Mouse (Mus musculus) testis, adult 2 months (tissue): ENCODE data around the gene Kremen1. TPM values are rescaled to one million over a fixed set of nuclear protein-coding genes. Genes with fewer than 3 reads are reported as not detected.

Experiments used
- H3K27ac ChIP-seq: fragments of 200-500 bp; 2 replicates; pipeline ENCODE4 v1.5.1; 2012; ENCODE audit warnings: low read depth, low read length; ENCODE audit not compliant: control insufficient read depth, insufficient read depth
- H3K27me3 ChIP-seq: fragments of 200-500 bp; 2 replicates; pipeline ENCODE4 v1.6.1; 2012; ENCODE audit warnings: mild to moderate bottlenecking, low read length, moderate library complexity; ENCODE audit not compliant: control insufficient read depth, insufficient read depth
- H3K36me3 ChIP-seq: fragments of 200-500 bp; 2 replicates; pipeline ENCODE4 v1.6.1; 2012; ENCODE audit warnings: mild to moderate bottlenecking, low read length; ENCODE audit not compliant: control insufficient read depth, insufficient read depth
- H3K4me1 ChIP-seq: fragments of 200-500 bp; 2 replicates; pipeline ENCODE4 v1.6.1; 2012; ENCODE audit warnings: low read length; ENCODE audit not compliant: control insufficient read depth, insufficient read depth
- H3K4me3 ChIP-seq: fragments of 200-500 bp; 2 replicates; pipeline ENCODE4 v1.5.1; 2012; ENCODE audit warnings: low read depth, mild to moderate bottlenecking, low read length, moderate library complexity, mixed read lengths; ENCODE audit not compliant: control insufficient read depth
- CTCF ChIP-seq: fragments of 200-500 bp; IDR thresholded peaks from 2 replicates; pipeline ENCODE4 v1.5.1; 2012; ENCODE audit warnings: low read depth, mild to moderate bottlenecking, inconsistent platforms, low read length, moderate library complexity; ENCODE audit not compliant: control insufficient read depth, insufficient read depth, insufficient replicate concordance
- POLR2A ChIP-seq: fragments of 200-500 bp; IDR thresholded peaks from 2 replicates; pipeline ENCODE4 v1.6.1; 2012; ENCODE audit warnings: low read depth, mild to moderate bottlenecking, inconsistent platforms, low read length, moderate library complexity; ENCODE audit not compliant: control insufficient read depth
- polyA plus RNA-seq: library from polyadenylated mRNA; depleted of rRNA; stranded (reverse); fragments of >200 nt; gene quantifications from 2 replicates; pipeline ENCODE4 v1.2.3, GENCODE M21; 2012; rRNA removed

Gene Kremen1
- polyA plus RNA-seq = 13.5 and 15.4 TPM in 2 replicates

GRCm38 (mm10) chr11:5261508-5262392 lies at the start of gene Kremen1:
TSS of gene Kremen1 (minus strand) at chr11:5261558.
- Histone ChIP-seq H3K27ac (peak within 1 kb of the TSS; percentile 14; the same call in 1 of the 2 replicates), H3K4me1 (peaks cover 20% of the 10 kb centered on the region), H3K36me3 (no peaks in the 10 kb centered on the region), H3K27me3 (no peaks in the 10 kb centered on the region), H3K4me3 (peak within 1 kb of the TSS; percentile 87)
- TF ChIP-seq POLR2A = peak; percentile 20; the same call in 1 of the 2 replicates
- TF ChIP-seq CTCF = no peak

GRCm38 (mm10) chr11:5307024-5307905 lies 45.9 kb upstream of the Kremen1 start:
- no peaks in the 10 kb centered on the region for H3K36me3 ChIP-seq
- no peaks in the 10 kb centered on the region for H3K4me1 ChIP-seq
- TF ChIP-seq POLR2A = no peak
- TF ChIP-seq CTCF = no peak
- no peak overlapping the region for H3K4me3 ChIP-seq
- no peak overlapping the region for H3K27ac ChIP-seq
- no peaks in the 10 kb centered on the region for H3K27me3 ChIP-seq

- no peaks in the 10 kb centered on the region for H3K36me3 ChIP-seq
- H3K27ac ChIP-seq = no peak overlapping the region
- no peaks in the 10 kb centered on the region for H3K4me1 ChIP-seq
- H3K4me3 ChIP-seq = no peak overlapping the region
- no peaks in the 10 kb centered on the region for H3K27me3 ChIP-seq
- no peak for TF ChIP-seq CTCF
These were observed 44.7 kb upstream of the Kremen1 start for GRCm38 (mm10) chr11:5306017-5306416.

- Histone ChIP-seq H3K4me3 (no peak overlapping the region), H3K4me1 (no peaks in the 10 kb centered on the region), H3K36me3 (no peaks in the 10 kb centered on the region), H3K27me3 (no peaks in the 10 kb centered on the region), H3K27ac (no peak overlapping the region)
- TF ChIP-seq CTCF (no peak), POLR2A (no peak)
These were observed 43.2 kb upstream of the Kremen1 start for GRCm38 (mm10) chr11:5304526-5304925.

GRCm38 (mm10) chr11:5298007-5298372 lies 36.6 kb upstream of the Kremen1 start:
- TF ChIP-seq POLR2A (no peak), CTCF (no peak)
- no peaks in the 10 kb centered on the region for H3K27me3 ChIP-seq
- no peaks in the 10 kb centered on the region for H3K36me3 ChIP-seq
- H3K4me1 ChIP-seq = no peaks in the 10 kb centered on the region
- H3K27ac ChIP-seq = no peak overlapping the region
- no peak overlapping the region for H3K4me3 ChIP-seq

GRCm38 (mm10) chr11:5297148-5298006 lies 36.0 kb upstream of the Kremen1 start:
- Histone ChIP-seq H3K27me3 (no peaks in the 10 kb centered on the region), H3K36me3 (no peaks in the 10 kb centered on the region), H3K27ac (no peak overlapping the region), H3K4me1 (no peaks in the 10 kb centered on the region), H3K4me3 (no peak overlapping the region)
- no peak for TF ChIP-seq CTCF
- no peak for TF ChIP-seq POLR2A
